Mouse (Mus musculus) embryonic facial prominence, embryonic 14.5 days (tissue): ENCODE measurements around the gene Olfr212. TPM values are rescaled to one million over a fixed set of nuclear protein-coding genes. Genes with fewer than 3 reads are reported as not detected.
"Not testable (repeated sequence)": the region's sequence is repeated elsewhere in the genome, so short reads cannot be mapped to it uniquely, and the experiment has no call there.

Source experiments
- ATAC-seq: fragments of 200-750 bp; cut with Nextera tagmentation; 2 replicates; pipeline ENCODE4 v1.8.0; 2017; ENCODE audit warnings: low read depth, moderate number of reproducible peaks, moderate TSS enrichment
- DNase-seq: peaks from one replicate; pipeline ENCODE4 v3.0.0-alpha.2; 2015; ENCODE audit warnings: low spot score
- H3K27ac ChIP-seq: fragments of 300-500 bp; sonication (generic); replicated peaks from 2 replicates; pipeline ENCODE4 v1.5.1; 2014; ENCODE audit warnings: low read depth, mild to moderate bottlenecking, low read length, moderate library complexity
- H3K27me3 ChIP-seq: fragments of 300-500 bp; sonication (generic); replicated peaks from 2 replicates; pipeline ENCODE4 v1.6.1; 2014; ENCODE audit warnings: low read length; ENCODE audit not compliant: control insufficient read depth, insufficient read depth
- H3K36me3 ChIP-seq: fragments of 300-500 bp; sonication (generic); 2 replicates; pipeline ENCODE4 v1.6.1; 2014; ENCODE audit warnings: low read length, mixed read lengths; ENCODE audit not compliant: control insufficient read depth, insufficient read depth
- H3K4me1 ChIP-seq: fragments of 300-500 bp; sonication (generic); 2 replicates; pipeline ENCODE4 v1.6.1; 2014; ENCODE audit warnings: antibody characterized with exemption, low read length; ENCODE audit not compliant: control insufficient read depth, insufficient read depth
- H3K4me2 ChIP-seq: fragments of 300-500 bp; sonication (generic); 2 replicates; pipeline ENCODE4 v1.6.1; 2014; ENCODE audit warnings: low read depth, mild to moderate bottlenecking, low read length, moderate library complexity, mixed read lengths
- H3K4me3 ChIP-seq: fragments of 300-500 bp; sonication (generic); 2 replicates; pipeline ENCODE4 v1.5.1; 2014; ENCODE audit warnings: low read depth, mild to moderate bottlenecking, low read length
- H3K9ac ChIP-seq: fragments of 300-500 bp; sonication (generic); 2 replicates; pipeline ENCODE4 v1.6.1; 2014; ENCODE audit warnings: low read depth, mild to moderate bottlenecking, low read length, moderate library complexity, mixed read lengths
- H3K9me3 ChIP-seq: fragments of 300-500 bp; sonication (generic); 2 replicates; pipeline ENCODE4 v1.6.1; 2016; ENCODE audit warnings: low read length; ENCODE audit not compliant: control insufficient read depth
- WGBS: fragments of 180-500 bp; shearing (Covaris S2); extraction: QIAGEN DNeasy Blood & Tissue Kit; methylation state at CpG from one replicate; pipeline ENCODE4 v1.1.7; 2014; 5-methylcytosine and 5-hydroxymethylcytosine counted together
- polyA plus RNA-seq: library from polyadenylated mRNA; unstranded; fragments of >200 nt; fragmentation: Nextera tagmentation; extraction: Ambion mirVana; gene quantifications from 2 replicates; pipeline ENCODE4 v1.2.1, GENCODE M21; 2014

Gene Olfr212
- polyA plus RNA-seq, 1 experiment from 2014 or later: not detected

DNA sequence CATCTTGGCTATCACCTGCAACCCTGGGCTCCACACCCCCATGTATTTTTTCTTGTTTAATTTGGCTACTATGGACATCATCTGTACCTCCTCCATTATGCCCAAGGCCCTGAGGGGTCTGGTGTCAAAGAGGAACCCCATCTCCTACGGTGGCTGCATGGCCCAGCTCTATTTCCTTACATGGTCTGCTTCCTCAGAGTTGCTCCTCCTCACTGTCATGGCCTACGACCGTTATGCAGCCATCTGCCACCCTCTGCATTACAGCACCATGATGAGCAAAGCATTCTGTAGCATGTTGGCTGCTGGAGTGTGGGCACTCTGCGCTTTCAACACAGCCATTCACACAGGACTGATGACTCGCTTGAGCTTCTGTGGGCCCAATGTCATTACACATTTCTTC lies 12.6 kb upstream of the Olfr212 start:
- H3K27me3 ChIP-seq: no peaks in the 10 kb centered on the region
- no peaks in the 10 kb centered on the region for H3K9me3 ChIP-seq
- 85% methylated on average over 5 of the region's 5 CpGs for WGBS
- H3K9ac ChIP-seq: no peak overlapping the region
- H3K4me2 ChIP-seq: no peak overlapping the region
- no peaks in the 10 kb centered on the region for H3K4me1 ChIP-seq
- ATAC-seq (no peak), DNase-seq (no peak)
- no peaks in the 10 kb centered on the region for H3K36me3 ChIP-seq
- H3K4me3 ChIP-seq: no peak overlapping the region
- H3K27ac ChIP-seq: no peak overlapping the region

- ATAC-seq (no peak), DNase-seq (no peak)
- Histone ChIP-seq H3K4me3 (no peak overlapping the region), H3K4me2 (no peak overlapping the region), H3K9me3 (no peaks in the 10 kb centered on the region), H3K27ac (no peak overlapping the region), H3K36me3 (no peaks in the 10 kb centered on the region), H3K27me3 (no peaks in the 10 kb centered on the region), H3K9ac (no peak overlapping the region), H3K4me1 (no peaks in the 10 kb centered on the region)
- 92% methylated on average over 1 of the region's 1 CpGs for WGBS
Observed at GRCm38 (mm10) chr6:116495960-116496359, 10.4 kb upstream of the Olfr212 start.

GRCm38 (mm10) chr6:116514832-116515231 lies 8.5 kb downstream of the Olfr212 start:
- no peak for DNase-seq
- H3K4me1 ChIP-seq: no peaks in the 10 kb centered on the region
- H3K36me3 ChIP-seq: no peaks in the 10 kb centered on the region
- H3K27me3 ChIP-seq: no peaks in the 10 kb centered on the region
- H3K9me3 ChIP-seq: no peaks in the 10 kb centered on the region
- no peak overlapping the region for H3K4me2 ChIP-seq
- no peak overlapping the region for H3K27ac ChIP-seq
- no peak overlapping the region for H3K4me3 ChIP-seq
- no peak for ATAC-seq
- no peak overlapping the region for H3K9ac ChIP-seq

DNA sequence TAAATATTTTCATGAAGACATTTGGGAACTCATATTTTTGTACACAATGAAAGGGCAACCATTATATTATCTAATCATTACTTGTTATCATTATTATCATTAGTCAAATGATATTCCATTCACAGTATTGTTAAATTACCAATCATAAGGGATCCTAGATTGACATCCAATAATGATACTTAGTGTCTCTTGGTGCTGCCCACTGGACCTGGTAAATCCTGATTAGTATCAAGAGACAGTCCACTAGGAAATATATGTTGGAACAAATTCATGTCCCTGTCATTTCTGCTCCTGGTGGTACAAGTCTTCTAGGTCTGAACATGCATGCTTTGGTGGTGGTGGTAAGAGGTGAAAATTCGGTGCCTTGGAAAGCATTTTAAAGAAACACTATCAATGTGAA lies 31.8 kb downstream of the Olfr212 start, which contains the start of gene Olfr213:
Gene Olfr213, plus strand, starts transcription at position 301 of the 400 bp plus-strand sequence.
- H3K4me2 ChIP-seq: no peak within 1 kb of the TSS
- no peak for ATAC-seq
- no peak within 1 kb of the TSS for H3K27ac ChIP-seq
- DNase-seq: no peak
- H3K9me3 ChIP-seq: no peaks in the 10 kb centered on the region
- no peak within 1 kb of the TSS for H3K9ac ChIP-seq
- H3K4me3 ChIP-seq: no peak within 1 kb of the TSS
- WGBS: 81% methylated on average over 1 of the region's 1 CpGs
- H3K27me3 ChIP-seq: no peaks in the 10 kb centered on the region
- H3K4me1 ChIP-seq: no peaks in the 10 kb centered on the region
- H3K36me3 ChIP-seq: no peaks in the 10 kb centered on the region

- no peak overlapping the region for H3K4me2 ChIP-seq
- WGBS: 87% methylated on average over 2 of the region's 2 CpGs
- no peak for ATAC-seq
Observed at GRCm38 (mm10) chr6:116542500-116542899, 36.2 kb downstream of the Olfr212 start.

GRCm38 (mm10) chr6:116550841-116551240 lies 44.5 kb downstream of the Olfr212 start, which contains the start of gene Gm5580:
Gene Gm5580, plus strand, starts transcription at chr6:116551141.
- H3K36me3 ChIP-seq, H3K9me3 ChIP-seq, H3K27me3 ChIP-seq, DNase-seq, H3K4me3 ChIP-seq, H3K27ac ChIP-seq, ATAC-seq, H3K4me1 ChIP-seq, H3K9ac ChIP-seq, H3K4me2 ChIP-seq: not testable (repeated sequence)
- 96% methylated on average over 11 of the region's 11 CpGs for WGBS

More at GRCm38 (mm10) chr6:116542500-116542899, 36.2 kb downstream of the Olfr212 start:
- Histone ChIP-seq H3K27me3 (no peaks in the 10 kb centered on the region), H3K27ac (no peak overlapping the region), H3K4me1 (no peaks in the 10 kb centered on the region), H3K4me3 (no peak overlapping the region), H3K9me3 (no peaks in the 10 kb centered on the region), H3K9ac (no peak overlapping the region), H3K36me3 (no peaks in the 10 kb centered on the region)
- DNase-seq: no peak

DNA sequence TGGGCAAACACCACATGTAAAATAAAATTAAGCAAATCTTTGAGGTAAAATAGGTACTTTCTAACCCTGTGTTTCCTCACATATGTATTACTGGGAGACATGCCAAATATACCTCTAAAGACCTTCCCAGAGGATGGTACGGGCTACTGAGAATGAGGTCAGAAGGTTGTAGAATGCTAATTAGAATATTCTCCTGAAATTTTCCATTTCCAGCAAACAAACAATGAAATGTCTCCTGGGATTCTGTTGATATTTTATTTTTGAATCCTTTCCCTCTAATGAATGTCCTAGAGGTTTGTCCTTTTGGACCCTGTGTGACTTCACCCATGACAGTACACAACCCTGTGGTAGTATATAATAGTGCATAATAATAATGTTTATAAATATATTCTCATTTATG lies 47.6 kb downstream of the Olfr212 start, which contains the start of gene Olfr214:
Gene Olfr214, plus strand, starts transcription at position 301 of the 400 bp plus-strand sequence.
- Histone ChIP-seq H3K36me3 (no peaks in the 10 kb centered on the region), H3K9ac (no peak within 1 kb of the TSS), H3K4me1 (peaks cover 4% of the 10 kb centered on the region; the same call in 1 of the 2 replicates), H3K27ac (no peak within 1 kb of the TSS), H3K9me3 (no peaks in the 10 kb centered on the region), H3K4me3 (no peak within 1 kb of the TSS), H3K27me3 (no peaks in the 10 kb centered on the region), H3K4me2 (no peak within 1 kb of the TSS)
- ATAC-seq: no peak
- no peak for DNase-seq
- WGBS: 40% methylated on average over 1 of the region's 1 CpGs

DNA sequence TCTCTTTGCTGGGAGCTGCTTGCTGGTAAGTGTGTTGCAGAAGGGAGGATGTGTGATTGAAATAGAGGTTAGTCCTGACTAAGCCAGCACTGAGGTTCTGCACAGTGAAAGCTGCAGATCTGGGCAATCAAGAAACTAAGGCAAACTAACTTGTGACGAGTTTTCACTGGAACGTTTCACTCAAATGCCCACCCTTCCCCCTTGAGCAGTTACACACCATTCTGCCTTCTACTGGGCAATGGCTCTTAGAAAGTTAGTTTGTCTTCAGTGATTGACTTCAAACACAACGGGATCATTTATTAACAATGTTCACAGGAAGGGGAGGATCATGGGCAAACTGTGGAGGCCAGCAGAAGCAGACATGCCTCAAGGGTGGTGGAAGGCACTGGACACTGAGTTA lies 48.6 kb downstream of the Olfr212 start:
- ATAC-seq (no peak), DNase-seq (no peak)
- Histone ChIP-seq H3K4me1 (peaks cover 4% of the 10 kb centered on the region; the same call in 1 of the 2 replicates), H3K9ac (no peak overlapping the region), H3K36me3 (no peaks in the 10 kb centered on the region), H3K9me3 (no peaks in the 10 kb centered on the region), H3K4me2 (no peak overlapping the region), H3K27ac (no peak overlapping the region), H3K4me3 (no peak overlapping the region), H3K27me3 (no peaks in the 10 kb centered on the region)
- 64% methylated on average over 3 of the region's 3 CpGs for WGBS
